In genomic region chr2:14048808-14049207, GRCm38 (mm10) we compare ENCODE assay signal across 10 mouse cellular contexts. TPM values are rescaled to one million over a fixed set of nuclear protein-coding genes. Genes with fewer than 3 reads are reported as not detected.
DNase-seq lines count a peak whose midpoint lies in the region; ATAC-seq and TF ChIP-seq lines count a peak whose summit lies in the region.
"Had no signal": no experiment of that assay in that cellular context is flagged by ENCODE, and none has a peak within 500 bp of the region (broad histone marks: within the 10 kb centered on the region; RNA-seq: fewer than 3 reads in every experiment).

No protein-coding gene starts in this region.

- no peak overlapping the region for H3K4me2 ChIP-seq in hindbrain, embryonic 16.5 days (ENCODE audit: low read length)
- no peak overlapping the region for H3K4me2 ChIP-seq in stomach, embryonic 14.5 days (replicated peaks; ENCODE audit: low read depth, low read length)
- no peak overlapping the region for H3K4me2 ChIP-seq in stomach, postnatal 0 days (replicated peaks; ENCODE audit: low read depth)
- H3K4me2 ChIP-seq: embryonic facial prominence, embryonic 13.5 days; hindbrain, embryonic 14.5 days had no signal

- intact Hi-C loops in gastrocnemius, adult 2 months (cut with DNase I) = loop anchor here (5.0 to 10.0 kb wide), 2 partner anchors 243 to 774 kb away; partner anchors contain the start of gene Rsu1

- peaks cover 4% of the 10 kb centered on the region for H3K4me1 ChIP-seq in hindbrain, embryonic 16.5 days (ENCODE audit: control insufficient read depth, insufficient read depth, low read depth, low read length)
- 0 out of 2 replicates have a peak, but pooled peaks cover 5% of the 10 kb centered on the region for H3K4me1 ChIP-seq in hindbrain, embryonic 10.5 days (replicated peaks)
- H3K4me1 ChIP-seq in stomach, embryonic 14.5 days (ENCODE audit: control insufficient read depth, insufficient read depth, low read length) = no peaks in the 10 kb centered on the region
- no peaks in the 10 kb centered on the region for H3K4me1 ChIP-seq in stomach, postnatal 0 days (replicated peaks; ENCODE audit: control insufficient read depth, insufficient read depth)
- H3K4me1 ChIP-seq: embryonic facial prominence, embryonic 13.5 days had no signal

- H3K9ac ChIP-seq in hindbrain, embryonic 16.5 days (ENCODE audit: low read depth, low read length) = no peak overlapping the region
- H3K9ac ChIP-seq in stomach, embryonic 14.5 days (replicated peaks; ENCODE audit: low read depth, low read length) = no peak overlapping the region
- no peak overlapping the region for H3K9ac ChIP-seq in stomach, postnatal 0 days (ENCODE audit: low read length)
- H3K9ac ChIP-seq: embryonic facial prominence, embryonic 13.5 days; hindbrain, embryonic 14.5 days had no signal

- H3K27ac ChIP-seq in gastrocnemius, adult 2 months = peak overlapping the region; percentile 41
- no peak overlapping the region for H3K27ac ChIP-seq in hindbrain, embryonic 16.5 days (ENCODE audit: low read depth, low read length)
- no peak overlapping the region for H3K27ac ChIP-seq in hindbrain, embryonic 10.5 days
- H3K27ac ChIP-seq in stomach, embryonic 14.5 days (ENCODE audit: low read length) = no peak overlapping the region
- H3K27ac ChIP-seq in stomach, postnatal 0 days (replicated peaks) = no peak overlapping the region
- H3K27ac ChIP-seq: embryonic facial prominence, embryonic 13.5 days; hindbrain, embryonic 14.5 days had no signal

- no peaks in the 10 kb centered on the region for H3K27me3 ChIP-seq in hindbrain, embryonic 16.5 days (replicated peaks; ENCODE audit: control insufficient read depth, insufficient read depth, low read length)
- H3K27me3 ChIP-seq in hindbrain, embryonic 10.5 days (ENCODE audit: insufficient read depth, poor library complexity, severe bottlenecking) = no peaks in the 10 kb centered on the region
- H3K27me3 ChIP-seq in stomach, embryonic 14.5 days (ENCODE audit: control insufficient read depth, insufficient read depth, low read length) = no peaks in the 10 kb centered on the region
- no peaks in the 10 kb centered on the region for H3K27me3 ChIP-seq in stomach, postnatal 0 days (ENCODE audit: control insufficient read depth, insufficient read depth, low read length)
- H3K27me3 ChIP-seq: embryonic facial prominence, embryonic 13.5 days had no signal

- peak; percentile 34; the same call in 1 of the 2 replicates for ATAC-seq in hindbrain, embryonic 16.5 days
- peak; percentile 53; the same call in 1 of the 2 replicates for ATAC-seq in stomach, embryonic 14.5 days (ENCODE audit: insufficient number of reproducible peaks, insufficient read depth, low FRiP score, low read depth)
- ATAC-seq in stomach, postnatal 0 days (ENCODE audit: low FRiP score, low TSS enrichment) = no peak

- H3K9me3 ChIP-seq in hindbrain, embryonic 16.5 days (ENCODE audit: control insufficient read depth, low read length) = no peaks in the 10 kb centered on the region
- no peaks in the 10 kb centered on the region for H3K9me3 ChIP-seq in hindbrain, embryonic 10.5 days
- no peaks in the 10 kb centered on the region for H3K9me3 ChIP-seq in stomach, embryonic 14.5 days (ENCODE audit: control insufficient read depth, low read depth, low read length)
- no peaks in the 10 kb centered on the region for H3K9me3 ChIP-seq in stomach, postnatal 0 days (ENCODE audit: control insufficient read depth, low read length)
- H3K9me3 ChIP-seq: embryonic facial prominence, embryonic 13.5 days; G1E had no signal

- no peak overlapping the region for H3K4me3 ChIP-seq in gastrocnemius, adult 2 months
- no peak overlapping the region for H3K4me3 ChIP-seq in hindbrain, embryonic 16.5 days (ENCODE audit: low read length)
- H3K4me3 ChIP-seq in hindbrain, embryonic 10.5 days = no peak overlapping the region
- no peak overlapping the region for H3K4me3 ChIP-seq in stomach, embryonic 14.5 days (ENCODE audit: low read depth, low read length)
- H3K4me3 ChIP-seq in stomach, postnatal 0 days (ENCODE audit: low read depth, low read length) = no peak overlapping the region
- H3K4me3 ChIP-seq: embryonic facial prominence, embryonic 13.5 days had no signal

- H3K36me3 ChIP-seq in hindbrain, embryonic 16.5 days (ENCODE audit: control insufficient read depth, insufficient read depth, low read length) = no peaks in the 10 kb centered on the region
- H3K36me3 ChIP-seq in hindbrain, embryonic 10.5 days = no peaks in the 10 kb centered on the region
- H3K36me3 ChIP-seq in stomach, embryonic 14.5 days (ENCODE audit: control insufficient read depth, insufficient read depth, low read length) = no peaks in the 10 kb centered on the region
- H3K36me3 ChIP-seq in stomach, postnatal 0 days (ENCODE audit: control insufficient read depth, insufficient read depth, low read length) = no peaks in the 10 kb centered on the region
- H3K36me3 ChIP-seq: embryonic facial prominence, embryonic 13.5 days had no signal

- WGBS in hindbrain, embryonic 16.5 days = 82% methylated on average over 5 of the region's 5 CpGs
- 82% methylated on average over 5 of the region's 5 CpGs for WGBS in hindbrain, embryonic 10.5 days
- 56% methylated on average over 5 of the region's 5 CpGs for WGBS in stomach, embryonic 14.5 days
- 56% methylated on average over 5 of the region's 5 CpGs for WGBS in stomach, postnatal 0 days

- DNase-seq in gastrocnemius, adult 2 months = no peak
- no peak for DNase-seq in gastrocnemius, postnatal 10 days
- DNase-seq in hindbrain, embryonic 10.5 days (ENCODE audit: low spot score) = no peak
- DNase-seq in stomach, postnatal 0 days (ENCODE audit: low spot score) = no peak
- DNase-seq in spleen, postnatal 10 days (ENCODE audit: low spot score in 2 of 2) = no peak

- no peak for TF ChIP-seq CTCF in gastrocnemius, adult 2 months (IDR thresholded peaks at IDR 0.05)
- no peak for TF ChIP-seq CTCF in stomach, postnatal 0 days (IDR thresholded peaks at IDR 0.05; ENCODE audit: low read depth)

- TF ChIP-seq EP300 in stomach, postnatal 0 days (optimal IDR thresholded peaks at IDR 0.05) = no peak

RNA-seq across cellular contexts. Expression of gene Hacd1, which starts 7.1 kb away (rescaled TPM):
- 100 to 1,000 TPM; 103 to 105 TPM for total RNA-seq in gastrocnemius, adult 2 months (2021)
- 100 to 1,000 TPM; 327 to 343 TPM for total RNA-seq in gastrocnemius, postnatal 10 days (2021)
- polyA plus RNA-seq in hindbrain, embryonic 16.5 days (2015; fragmentation: Nextera tagmentation; extraction: Ambion mirVana) = 78.3 and 84.2 TPM in 2 replicates
- 52.5 and 53.9 TPM in 2 replicates for polyA plus RNA-seq in hindbrain, embryonic 10.5 days (2016; fragmentation: Nextera tagmentation; extraction: Ambion mirVana)
- 127 and 131 TPM in 2 replicates for polyA plus RNA-seq in stomach, embryonic 14.5 days (2014; fragmentation: Nextera tagmentation; extraction: Ambion mirVana)
- 200 and 217 TPM in 2 replicates for polyA plus RNA-seq in stomach, postnatal 0 days (2015; fragmentation: Nextera tagmentation; extraction: Ambion mirVana)

RNA-seq across cellular contexts. Expression of gene Stam, which starts 25.1 kb away (rescaled TPM):
- 10 to 100 TPM; 19.9 to 25.2 TPM for total RNA-seq in gastrocnemius, adult 2 months (2021)
- total RNA-seq in gastrocnemius, postnatal 10 days (2021) = 10 to 100 TPM; 35.9 to 45.9 TPM
- polyA plus RNA-seq in hindbrain, embryonic 16.5 days (2015; fragmentation: Nextera tagmentation; extraction: Ambion mirVana) = 129 and 141 TPM in 2 replicates
- polyA plus RNA-seq in hindbrain, embryonic 10.5 days (2016; fragmentation: Nextera tagmentation; extraction: Ambion mirVana) = 81.1 and 86.6 TPM in 2 replicates
- polyA plus RNA-seq in stomach, embryonic 14.5 days (2014; fragmentation: Nextera tagmentation; extraction: Ambion mirVana) = 92.1 and 95.9 TPM in 2 replicates
- 34.3 and 35.6 TPM in 2 replicates for polyA plus RNA-seq in stomach, postnatal 0 days (2015; fragmentation: Nextera tagmentation; extraction: Ambion mirVana)
